ENCODE assay signal across 24 mouse cellular contexts in the genomic region with DNA sequence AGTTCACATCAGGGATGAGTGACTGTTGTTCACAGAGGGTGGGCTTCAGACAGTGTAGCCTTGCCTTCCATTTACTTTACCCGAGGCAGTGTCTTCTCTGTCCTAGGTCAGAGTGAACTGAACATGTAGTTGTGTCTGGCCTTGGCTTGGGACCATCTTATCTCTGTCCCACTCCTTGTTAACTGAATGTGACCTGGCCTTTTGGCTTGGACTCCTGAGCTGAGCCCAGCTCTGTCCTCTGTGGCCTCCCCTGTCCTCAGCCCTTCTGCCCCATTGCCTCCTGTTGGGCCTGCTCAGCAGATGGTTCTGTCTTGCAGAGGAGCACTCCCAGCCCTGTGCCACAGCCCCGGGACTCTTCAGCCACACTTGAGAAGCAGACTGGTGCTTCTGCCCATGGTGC. TPM values are rescaled to one million over a fixed set of nuclear protein-coding genes. Genes with fewer than 3 reads are reported as not detected.
DNase-seq lines count a peak whose midpoint lies in the region; ATAC-seq and TF ChIP-seq lines count a peak whose summit lies in the region.
"Had no signal": no experiment of that assay in that cellular context is flagged by ENCODE, and none has a peak within 500 bp of the region (broad histone marks: within the 10 kb centered on the region; RNA-seq: fewer than 3 reads in every experiment).

No protein-coding gene starts in this region.

- ATAC-seq in cerebellum, adult (ENCODE audit: insufficient number of reproducible peaks, low FRiP score, low TSS enrichment) = no peak
- ATAC-seq in lung, postnatal 0 days = no peak
- ATAC-seq: activated CD4-positive, CD25-positive, alpha-beta regulatory T cell, adult 4 months; forebrain, embryonic 14.5 days; forebrain, postnatal 0 days; hindbrain, embryonic 16.5 days; intestine, embryonic 15.5 days had no signal

- no peaks in the 10 kb centered on the region for H3K27me3 ChIP-seq in heart, embryonic 10.5 days (ENCODE audit: insufficient read depth, poor library complexity, severe bottlenecking)
- H3K27me3 ChIP-seq in lung, postnatal 0 days (replicated peaks; ENCODE audit: insufficient read depth, low read length) = no peaks in the 10 kb centered on the region
- H3K27me3 ChIP-seq: embryonic facial prominence, embryonic 12.5 days; embryonic facial prominence, embryonic 15.5 days; heart, embryonic 13.5 days; hindbrain, embryonic 13.5 days; intestine, embryonic 15.5 days had no signal

- H3K36me3 ChIP-seq in heart, embryonic 10.5 days = peaks cover 98% of the 10 kb centered on the region
- peaks cover 74% of the 10 kb centered on the region for H3K36me3 ChIP-seq in lung, postnatal 0 days (ENCODE audit: insufficient read depth, low read length)

- no peak for TF ChIP-seq CTCF in lung, postnatal 0 days (IDR thresholded peaks at IDR 0.05)

- H3K4me3 ChIP-seq in heart, embryonic 10.5 days = no peak overlapping the region
- H3K4me3 ChIP-seq in lung, postnatal 0 days (ENCODE audit: low read depth, low read length) = no peak overlapping the region
- H3K4me3 ChIP-seq: embryonic facial prominence, embryonic 12.5 days; embryonic facial prominence, embryonic 15.5 days; gastrocnemius, adult 2 months; heart, embryonic 13.5 days; hindbrain, embryonic 10.5 days; hindbrain, embryonic 13.5 days; intestine, embryonic 15.5 days had no signal

- DNase-seq in cerebellum, adult 11-12 months = peak; percentile 36
- DNase-seq in heart, adult 18-20 months = peak; percentile 60 to 82
- no peak for DNase-seq in heart, postnatal 4 days
- peak; percentile 59 to 67 for DNase-seq in heart, adult 9 months (ENCODE audit: low spot score in 2 of 2)
- DNase-seq in heart, embryonic 10.5 days (ENCODE audit: low spot score) = no peak
- DNase-seq in lung, postnatal 0 days (ENCODE audit: low spot score) = no peak
- DNase-seq: adrenal gland, adult 8-10 months; adrenal gland, postnatal 25 days; cerebellum, adult 2 months; forebrain, postnatal 0 days; gastrocnemius, adult 2 months; gastrocnemius, postnatal 14 days; kidney, adult 11 months; kidney, adult 8-10 months had no signal

- no peak for TF ChIP-seq EP300 in lung, postnatal 0 days (IDR thresholded peaks at IDR 0.05)

- H3K9me3 ChIP-seq in heart, embryonic 10.5 days = no peaks in the 10 kb centered on the region
- no peaks in the 10 kb centered on the region for H3K9me3 ChIP-seq in lung, postnatal 0 days (ENCODE audit: low read length)
- H3K9me3 ChIP-seq: embryonic facial prominence, embryonic 12.5 days; embryonic facial prominence, embryonic 15.5 days; heart, embryonic 13.5 days; hindbrain, embryonic 10.5 days; hindbrain, embryonic 13.5 days; intestine, embryonic 15.5 days had no signal

- H3K27ac ChIP-seq in heart, embryonic 10.5 days = no peak overlapping the region
- no peak overlapping the region for H3K27ac ChIP-seq in lung, postnatal 0 days (ENCODE audit: low read length)
- H3K27ac ChIP-seq: embryonic facial prominence, embryonic 12.5 days; embryonic facial prominence, embryonic 15.5 days; gastrocnemius, adult 2 months; heart, embryonic 13.5 days; hindbrain, embryonic 10.5 days; hindbrain, embryonic 13.5 days; intestine, embryonic 15.5 days had no signal

- H3K4me1 ChIP-seq in heart, embryonic 10.5 days = peaks cover 22% of the 10 kb centered on the region
- H3K4me1 ChIP-seq in lung, postnatal 0 days (ENCODE audit: insufficient read depth, low read depth, low read length) = no peaks in the 10 kb centered on the region
- H3K4me1 ChIP-seq: embryonic facial prominence, embryonic 12.5 days; embryonic facial prominence, embryonic 15.5 days; hindbrain, embryonic 13.5 days had no signal

- WGBS in heart, embryonic 10.5 days = 74% methylated on average over 2 of the region's 2 CpGs
- WGBS in lung, postnatal 0 days = 72% methylated on average over 2 of the region's 2 CpGs

- no peak overlapping the region for H3K4me2 ChIP-seq in lung, postnatal 0 days (replicated peaks; ENCODE audit: low read depth, low read length)
- H3K4me2 ChIP-seq: embryonic facial prominence, embryonic 12.5 days; embryonic facial prominence, embryonic 15.5 days; heart, embryonic 13.5 days; hindbrain, embryonic 13.5 days; intestine, embryonic 15.5 days had no signal

- H3K9ac ChIP-seq in lung, postnatal 0 days (replicated peaks; ENCODE audit: low read depth) = no peak overlapping the region
- H3K9ac ChIP-seq: embryonic facial prominence, embryonic 12.5 days; embryonic facial prominence, embryonic 15.5 days; forebrain, postnatal 0 days; heart, embryonic 13.5 days; hindbrain, embryonic 13.5 days; intestine, embryonic 15.5 days had no signal

RNA-seq across cellular contexts. Expression of a gene that starts 10.5 kb away (rescaled TPM):
- total RNA-seq in heart, adult 18-20 months (2021) = 10 to 100 TPM; 28.6 to 28.7 TPM
- 10 to 100 TPM; 46.0 to 51.7 TPM for total RNA-seq in heart, postnatal 4 days (2021)
- polyA plus RNA-seq in heart, embryonic 10.5 days (2016; fragmentation: Nextera tagmentation; extraction: Ambion mirVana) = 70.6 and 84.1 TPM in 2 replicates
- polyA plus RNA-seq in lung, postnatal 0 days (2015; fragmentation: Nextera tagmentation; extraction: Ambion mirVana) = 27.0 and 29.4 TPM in 2 replicates

RNA-seq across cellular contexts. Expression of a gene that starts 10.9 kb away (rescaled TPM):
- total RNA-seq in heart, adult 18-20 months (2021) = 10 to 100 TPM; 30.7 to 32.4 TPM
- 10 to 100 TPM; 36.2 to 37.1 TPM for total RNA-seq in heart, postnatal 4 days (2021)
- 116 and 151 TPM in 2 replicates for polyA plus RNA-seq in heart, embryonic 10.5 days (2016; fragmentation: Nextera tagmentation; extraction: Ambion mirVana)
- polyA plus RNA-seq in lung, postnatal 0 days (2015; fragmentation: Nextera tagmentation; extraction: Ambion mirVana) = 59.9 and 69.1 TPM in 2 replicates

RNA-seq across cellular contexts. Expression of a gene that starts 17.5 kb away (rescaled TPM):
- under 1 TPM in 1 of 2 experiments, not detected in 1; 0.33 TPM for total RNA-seq in heart, adult 18-20 months (2021)
- 1 to 10 TPM in 1 of 2 experiments, under 1 TPM in 1; 0.61 to 1.0 TPM for total RNA-seq in heart, postnatal 4 days (2021)
- not detected in 2 replicates for polyA plus RNA-seq in heart, embryonic 10.5 days (2016; fragmentation: Nextera tagmentation; extraction: Ambion mirVana)
- 0.07 TPM in 1 of 2 replicates, not detected in the other for polyA plus RNA-seq in lung, postnatal 0 days (2015; fragmentation: Nextera tagmentation; extraction: Ambion mirVana)
- polyA plus RNA-seq: activated CD4-positive, CD25-positive, alpha-beta regulatory T cell, adult 4 months; embryonic facial prominence, embryonic 12.5 days; forebrain, postnatal 0 days; heart, embryonic 13.5 days; hindbrain, embryonic 16.5 days; intestine, embryonic 15.5 days had no signal

RNA-seq across cellular contexts. Expression of a gene that starts 25.8 kb away (rescaled TPM):
- under 1 TPM; 0.41 to 0.69 TPM for total RNA-seq in heart, adult 18-20 months (2021)
- total RNA-seq in heart, postnatal 4 days (2021) = 1 to 10 TPM in 1 of 2 experiments, under 1 TPM in 1; 0.62 to 1.6 TPM
- 7.9 and 8.8 TPM in 2 replicates for polyA plus RNA-seq in heart, embryonic 10.5 days (2016; fragmentation: Nextera tagmentation; extraction: Ambion mirVana)
- polyA plus RNA-seq in lung, postnatal 0 days (2015; fragmentation: Nextera tagmentation; extraction: Ambion mirVana) = 0.25 TPM in 1 of 2 replicates, not detected in the other
- polyA plus RNA-seq: activated CD4-positive, CD25-positive, alpha-beta regulatory T cell, adult 4 months had no signal

RNA-seq across cellular contexts. Expression of a gene that starts 32.5 kb away (rescaled TPM):
- total RNA-seq in heart, adult 18-20 months (2021) = 10 to 100 TPM; 11.7 to 14.3 TPM
- 10 to 100 TPM; 75.6 to 76.8 TPM for total RNA-seq in heart, postnatal 4 days (2021)
- 25.6 and 26.1 TPM in 2 replicates for polyA plus RNA-seq in heart, embryonic 10.5 days (2016; fragmentation: Nextera tagmentation; extraction: Ambion mirVana)
- 7.4 and 9.6 TPM in 2 replicates for polyA plus RNA-seq in lung, postnatal 0 days (2015; fragmentation: Nextera tagmentation; extraction: Ambion mirVana)

Comparison
In these comparisons a context has a peak if more than half of its experiments do, and no peak if none do; other contexts are left out.
1. DNase-seq: peak in cerebellum, adult 11-12 months (single experiment), heart, adult 18-20 months (2 of 2) and heart, adult 9 months (2 of 2); none in heart, postnatal 4 days (single experiment), heart, embryonic 10.5 days (single experiment) and lung, postnatal 0 days (single experiment).